Mouse (Mus musculus) right cerebral cortex, postnatal 14 days (tissue): Measurements from ENCODE around the gene Cacnb2.
"Not testable (repeated sequence)": the region's sequence is repeated elsewhere in the genome, so short reads cannot be mapped to it uniquely, and the experiment has no call there.

Experiments used
- DNase-seq: peaks from one replicate; pipeline ENCODE4 v3.0.0; 2022

Gene Cacnb2

GRCm38 (mm10) chr2:14657205-14657844, 54.4 kb downstream of the Cacnb2 start:
- DNase-seq: no peak

- no peak for DNase-seq
Observed at GRCm38 (mm10) chr2:14665213-14665612, 62.3 kb downstream of the Cacnb2 start.

- DNase-seq: no peak
Observed at GRCm38 (mm10) chr2:14672117-14672516, 69.2 kb downstream of the Cacnb2 start.

GRCm38 (mm10) chr2:14676885-14677516, 74.1 kb downstream of the Cacnb2 start:
- DNase-seq: peak; percentile 14

- DNase-seq: no peak
Observed at GRCm38 (mm10) chr2:14684231-14684630, 81.3 kb downstream of the Cacnb2 start.

GRCm38 (mm10) chr2:14702973-14703645, 100.2 kb downstream of the Cacnb2 start:
- peak; percentile 23 for DNase-seq

- no peak for DNase-seq
Observed at GRCm38 (mm10) chr2:14703676-14704075, 100.8 kb downstream of the Cacnb2 start.

GRCm38 (mm10) chr2:14710247-14710646, 107.4 kb downstream of the Cacnb2 start:
- DNase-seq: no peak

GRCm38 (mm10) chr2:14711751-14712150, 108.9 kb downstream of the Cacnb2 start:
- DNase-seq: no peak

GRCm38 (mm10) chr2:14713049-14713448, 110.2 kb downstream of the Cacnb2 start:
- DNase-seq: no peak

GRCm38 (mm10) chr2:14716666-14717065, 113.8 kb downstream of the Cacnb2 start:
- DNase-seq: no peak

GRCm38 (mm10) chr2:14719119-14719718, 116.3 kb downstream of the Cacnb2 start:
- peak; percentile 11 for DNase-seq

- DNase-seq: no peak
Observed at GRCm38 (mm10) chr2:14725437-14725836, 122.5 kb downstream of the Cacnb2 start.

GRCm38 (mm10) chr2:14726601-14727000, 123.7 kb downstream of the Cacnb2 start:
- DNase-seq: not testable (repeated sequence)

GRCm38 (mm10) chr2:14738927-14739326, 136.0 kb downstream of the Cacnb2 start:
- DNase-seq: peak; percentile 47

GRCm38 (mm10) chr2:14739510-14739909, 136.6 kb downstream of the Cacnb2 start:
- peak; percentile 32 for DNase-seq

- DNase-seq: peak; percentile 13
Observed at GRCm38 (mm10) chr2:14740359-14740758, 137.5 kb downstream of the Cacnb2 start.

GRCm38 (mm10) chr2:14744761-14745160, 141.9 kb downstream of the Cacnb2 start:
- no peak for DNase-seq

- no peak for DNase-seq
Observed at GRCm38 (mm10) chr2:14762846-14763245, 160.0 kb downstream of the Cacnb2 start.

- no peak for DNase-seq
Observed at GRCm38 (mm10) chr2:14763931-14764330, 161.0 kb downstream of the Cacnb2 start.

GRCm38 (mm10) chr2:14769448-14769847, 166.6 kb downstream of the Cacnb2 start:
- no peak for DNase-seq

GRCm38 (mm10) chr2:14770635-14771034, 167.7 kb downstream of the Cacnb2 start:
- no peak for DNase-seq

- no peak for DNase-seq
Observed at GRCm38 (mm10) chr2:14774375-14774774, 171.5 kb downstream of the Cacnb2 start.
